7 mouse cellular contexts compared by ENCODE assay signal in genomic region chr11:121420830-121421552, GRCm38 (mm10). TPM values are rescaled to one million over a fixed set of nuclear protein-coding genes. Genes with fewer than 3 reads are reported as not detected.
DNase-seq lines count a peak whose midpoint lies in the region; ATAC-seq lines count a peak whose summit lies in the region.

TSS of gene Fn3krp (plus strand) at chr11:121421401.

- 0 out of 2 replicates have a peak, but pooled peaks cover 5% of the 10 kb centered on the region for H3K4me1 ChIP-seq in intestine, embryonic 15.5 days (replicated peaks)
- peaks cover 22% of the 10 kb centered on the region for H3K4me1 ChIP-seq in midbrain, embryonic 10.5 days

- intact Hi-C loops in gastrocnemius, postnatal 36 days (cut with DNase I): loop anchor here (5.0 kb wide), 1 partner anchor 34 kb away; the partner anchor contains the start of gene Rab40b
- intact Hi-C loops in left cerebral cortex, postnatal 25 days (cut with DNase I): loop anchor here (1.0 to 5.0 kb wide), 3 partner anchors 34 to 69 kb away; partner anchors contain the start of gene Wdr45b

- no peaks in the 10 kb centered on the region for H3K9me3 ChIP-seq in intestine, embryonic 15.5 days
- no peaks in the 10 kb centered on the region for H3K9me3 ChIP-seq in midbrain, embryonic 10.5 days (replicated peaks)

- no peaks in the 10 kb centered on the region for H3K27me3 ChIP-seq in intestine, embryonic 15.5 days (replicated peaks)
- no peaks in the 10 kb centered on the region for H3K27me3 ChIP-seq in midbrain, embryonic 10.5 days (ENCODE audit: low read depth, poor library complexity, severe bottlenecking)

- H3K4me2 ChIP-seq in intestine, embryonic 15.5 days (replicated peaks): peak within 1 kb of the TSS; percentile 92

- H3K4me3 ChIP-seq in intestine, embryonic 15.5 days (replicated peaks): peak within 1 kb of the TSS; percentile 66
- H3K4me3 ChIP-seq in midbrain, embryonic 10.5 days: peak within 1 kb of the TSS; percentile 83

- H3K9ac ChIP-seq in intestine, embryonic 15.5 days: peak within 1 kb of the TSS; percentile 81

- H3K27ac ChIP-seq in intestine, embryonic 15.5 days: peak within 1 kb of the TSS; percentile 33
- H3K27ac ChIP-seq in midbrain, embryonic 10.5 days (replicated peaks): peak within 1 kb of the TSS; percentile 86

- DNase-seq in adrenal gland, adult 2 months: peak; percentile 99
- DNase-seq in embryo, embryonic 11.5 days (ENCODE audit: low read depth, low spot score): peak; percentile 96
- DNase-seq in gastrocnemius, postnatal 36 days: peak; percentile 99 to 100
- DNase-seq in left cerebral cortex, postnatal 25 days (ENCODE audit: low spot score in 2 of 2): peak; percentile 98 to 100
- DNase-seq in midbrain, embryonic 10.5 days (ENCODE audit: low spot score): peak; percentile 99
- DNase-seq in right cerebral cortex, postnatal 4 days: peak; percentile 95

- 1% methylated on average over 28 of the region's 28 CpGs for WGBS in intestine, embryonic 15.5 days
- 1% methylated on average over 28 of the region's 28 CpGs for WGBS in midbrain, embryonic 10.5 days

- ATAC-seq in intestine, embryonic 15.5 days: peak; percentile 100

- no peaks in the 10 kb centered on the region for H3K36me3 ChIP-seq in intestine, embryonic 15.5 days
- H3K36me3 ChIP-seq in midbrain, embryonic 10.5 days: no peaks in the 10 kb centered on the region

RNA-seq across cellular contexts. Expression of gene Fn3krp, which starts in this region (rescaled TPM):
- total RNA-seq in adrenal gland, adult 2 months (2021): 10 to 100 TPM; 16.7 to 20.9 TPM
- polyA plus RNA-seq in adrenal gland, adult 2 months (2012; rRNA removed): 4.4 and 4.8 TPM in 2 replicates
- total RNA-seq in gastrocnemius, postnatal 36 days (2021): 1 to 10 TPM; 3.2 to 3.6 TPM
- polyA plus RNA-seq in intestine, embryonic 15.5 days (2015; fragmentation: Nextera tagmentation; extraction: Ambion mirVana): 6.4 and 7.1 TPM in 2 replicates
- total RNA-seq in left cerebral cortex, postnatal 25 days (2021): 10 to 100 TPM; 42.9 to 47.3 TPM
- polyA plus RNA-seq in midbrain, embryonic 10.5 days (2016; fragmentation: Nextera tagmentation; extraction: Ambion mirVana): 7.0 and 8.8 TPM in 2 replicates

Comparison
In these comparisons a context has a peak if more than half of its experiments do, and no peak if none do; other contexts are left out.
1. Peak in every context shown above with its lines: DNase-seq, ATAC-seq, H3K4me3 ChIP-seq and H3K27ac ChIP-seq.